Mouse (Mus musculus) cortical plate, adult 2 months (tissue): ENCODE measurements around the gene Caly.

Experiments
- CTCF ChIP-seq: fragments of 200-500 bp; IDR thresholded peaks from 2 replicates; pipeline ENCODE4 v1.5.1; 2011; ENCODE audit warnings: mild to moderate bottlenecking, control low read depth, low read length; ENCODE audit not compliant: insufficient read depth; ENCODE audit errors: extremely low read depth
- POLR2A ChIP-seq: fragments of 200-500 bp; IDR thresholded peaks from 2 replicates; pipeline ENCODE4 v1.6.1; 2011; ENCODE audit warnings: mild to moderate bottlenecking, low read length, control low read depth; ENCODE audit not compliant: insufficient read depth; ENCODE audit errors: extremely low read depth

DNA sequence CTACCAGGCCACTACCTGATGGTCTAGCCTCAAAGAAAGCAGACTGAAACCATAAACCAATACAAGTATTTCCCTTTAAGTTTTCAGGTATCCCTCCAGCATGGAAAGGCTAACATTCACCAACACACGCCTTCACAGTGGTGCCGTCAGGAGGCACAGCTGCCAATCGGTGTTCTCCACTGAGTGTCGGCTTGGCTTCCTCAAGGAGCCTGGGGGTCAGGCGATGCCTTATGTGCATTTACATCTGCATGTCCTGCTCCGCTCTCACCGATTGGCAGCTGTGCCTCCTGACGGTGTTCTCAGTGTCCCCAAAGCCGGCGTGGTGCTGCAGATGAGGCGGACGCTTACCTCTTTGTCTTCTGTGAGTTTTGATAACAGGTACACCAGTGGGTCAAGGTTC is 50.6 kb downstream of the Caly start:
- TF ChIP-seq CTCF (no peak), POLR2A (no peak)
